Mouse (Mus musculus): Measurements from ENCODE around the gene Grb10. TPM values are rescaled to one million over a fixed set of nuclear protein-coding genes. Genes with fewer than 3 reads are reported as not detected.

Gene Grb10
- polyA plus RNA-seq, 1 experiment from 2014 or later: 45.9 TPM

DNA sequence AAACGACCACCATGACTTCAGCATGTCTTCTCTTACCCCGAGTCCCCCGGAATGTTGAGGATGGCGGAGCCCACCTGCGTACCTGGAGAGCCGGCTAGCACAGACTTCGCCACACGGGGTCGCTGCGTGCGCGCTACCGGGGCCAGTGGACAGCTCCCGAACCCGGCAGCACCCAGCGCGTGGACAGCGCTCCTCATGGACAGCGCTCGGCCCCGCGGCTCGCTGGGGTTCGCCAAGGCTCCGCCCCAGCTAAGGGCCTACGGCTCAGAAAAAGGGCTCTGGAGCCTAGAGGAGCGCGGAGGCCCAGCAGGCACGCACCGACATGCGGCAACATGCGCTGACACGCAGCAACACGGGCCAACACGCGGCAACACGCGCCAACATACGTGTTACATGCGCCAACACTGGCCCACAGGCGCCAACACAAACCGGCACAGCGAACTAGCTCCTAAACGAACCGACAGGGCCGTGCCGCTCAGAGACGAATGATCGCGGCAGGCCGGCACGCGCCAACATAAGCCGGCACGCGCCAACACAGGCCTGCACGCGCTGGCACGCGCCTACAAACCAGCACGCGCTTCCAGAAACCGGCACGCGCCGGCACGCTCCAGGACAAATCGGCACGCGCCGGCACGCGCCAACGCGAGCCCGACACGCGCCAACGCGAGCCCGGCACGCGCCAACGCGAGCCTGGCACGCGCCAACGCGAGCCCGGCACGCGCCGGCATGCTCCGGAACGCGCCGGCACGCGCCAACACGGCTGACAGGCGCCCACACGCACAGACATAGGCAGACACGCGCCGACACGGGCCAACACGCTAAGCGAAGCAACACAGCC is 12.5 kb downstream of the Grb10 start:
- no peaks in the 10 kb centered on the region; the same call in 1 of the 2 replicates for H3K36me3 ChIP-seq (ENCODE audit: control insufficient read depth, insufficient read depth)
- H3K9me3 ChIP-seq (ENCODE audit: control insufficient read depth): peaks cover 7% of the 10 kb centered on the region; the same call in 1 of the 2 replicates
- ATAC-seq: peak; percentile 93
- H3K4me1 ChIP-seq (replicated peaks; ENCODE audit: control insufficient read depth, insufficient read depth, low read length): no peaks in the 10 kb centered on the region
- peak overlapping the region; percentile 26 for H3K4me3 ChIP-seq (ENCODE audit: low read depth, low read length)
- TF ChIP-seq CTCF (IDR thresholded peaks at IDR 0.05; ENCODE audit: low read depth): peak; percentile 84
- no peak overlapping the region for H3K27ac ChIP-seq (ENCODE audit: low read depth, low read length)
- peak overlapping the region; percentile 56 for H3K4me2 ChIP-seq (replicated peaks; ENCODE audit: low read depth)
- 51% methylated on average over 108 of the region's 108 CpGs for WGBS
- no peak overlapping the region for H3K9ac ChIP-seq (ENCODE audit: low read depth, low read length)
- H3K27me3 ChIP-seq (replicated peaks; ENCODE audit: control insufficient read depth, insufficient read depth, low read length): peaks cover 71% of the 10 kb centered on the region

DNA sequence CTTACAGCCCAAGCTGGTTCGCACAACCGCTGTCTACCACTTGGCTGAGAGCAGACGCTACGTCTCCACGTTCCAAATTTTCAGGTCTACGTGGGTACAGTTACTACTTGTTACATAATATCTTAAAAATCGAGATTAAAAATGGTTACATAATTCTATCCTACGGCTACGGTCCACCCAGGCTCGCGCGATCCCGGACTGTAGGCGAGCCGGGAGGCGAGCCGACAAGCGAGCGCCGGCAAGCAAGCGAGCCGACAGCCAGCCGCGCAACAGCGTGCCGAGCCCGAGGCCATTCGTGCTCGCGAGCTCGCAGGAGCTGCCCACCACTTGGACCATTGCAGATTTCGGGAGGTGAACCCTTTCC is 13.1 kb downstream of the Grb10 start:
- Histone ChIP-seq H3K4me2 (replicated peaks; ENCODE audit: low read depth) (peak overlapping the region; percentile 56; the same call in 1 of the 2 replicates), H3K9me3 (ENCODE audit: control insufficient read depth) (peaks cover 7% of the 10 kb centered on the region; the same call in 1 of the 2 replicates), H3K9ac (ENCODE audit: low read depth, low read length) (no peak overlapping the region), H3K27ac (ENCODE audit: low read depth, low read length) (no peak overlapping the region), H3K4me1 (replicated peaks; ENCODE audit: control insufficient read depth, insufficient read depth, low read length) (no peaks in the 10 kb centered on the region), H3K36me3 (ENCODE audit: control insufficient read depth, insufficient read depth) (no peaks in the 10 kb centered on the region; the same call in 1 of the 2 replicates), H3K4me3 (ENCODE audit: low read depth, low read length) (no peak overlapping the region), H3K27me3 (replicated peaks; ENCODE audit: control insufficient read depth, insufficient read depth, low read length) (peaks cover 65% of the 10 kb centered on the region)
- WGBS: 67% methylated on average over 32 of the region's 32 CpGs
- ATAC-seq: peak; percentile 48; the same call in 1 of the 2 replicates
- TF ChIP-seq CTCF (IDR thresholded peaks at IDR 0.05; ENCODE audit: low read depth): no peak

DNA sequence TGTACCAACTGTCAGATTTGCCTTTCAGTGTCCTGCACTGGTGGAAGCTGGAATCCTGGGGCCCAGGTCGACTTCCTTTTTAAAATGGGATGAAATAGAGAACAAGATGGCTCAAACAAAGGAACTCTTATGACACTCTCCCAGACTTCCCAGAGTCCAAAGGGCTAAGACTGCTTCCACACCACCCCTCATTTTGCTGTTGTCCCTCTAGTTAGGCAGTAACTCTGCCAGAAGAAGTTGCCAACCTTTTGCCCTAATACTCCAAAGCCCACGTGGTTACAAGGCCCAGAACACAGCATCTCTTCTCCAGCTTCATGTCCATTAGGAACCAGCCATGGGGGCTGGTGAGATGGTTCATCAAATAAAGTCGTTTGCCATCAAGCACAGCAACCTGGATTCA is 15.4 kb downstream of the Grb10 start:
- H3K9me3 ChIP-seq (ENCODE audit: control insufficient read depth): peaks cover 7% of the 10 kb centered on the region; the same call in 1 of the 2 replicates
- no peak overlapping the region for H3K27ac ChIP-seq (ENCODE audit: low read depth, low read length)
- H3K9ac ChIP-seq (ENCODE audit: low read depth, low read length): no peak overlapping the region
- no peaks in the 10 kb centered on the region; the same call in 1 of the 2 replicates for H3K36me3 ChIP-seq (ENCODE audit: control insufficient read depth, insufficient read depth)
- no peaks in the 10 kb centered on the region for H3K4me1 ChIP-seq (replicated peaks; ENCODE audit: control insufficient read depth, insufficient read depth, low read length)
- H3K4me2 ChIP-seq (replicated peaks; ENCODE audit: low read depth): no peak overlapping the region
- H3K4me3 ChIP-seq (ENCODE audit: low read depth, low read length): no peak overlapping the region
- peaks cover 58% of the 10 kb centered on the region for H3K27me3 ChIP-seq (replicated peaks; ENCODE audit: control insufficient read depth, insufficient read depth, low read length)
- TF ChIP-seq CTCF (IDR thresholded peaks at IDR 0.05; ENCODE audit: low read depth): no peak
- no peak for ATAC-seq
- WGBS: 41% methylated on average over 3 of the region's 3 CpGs

DNA sequence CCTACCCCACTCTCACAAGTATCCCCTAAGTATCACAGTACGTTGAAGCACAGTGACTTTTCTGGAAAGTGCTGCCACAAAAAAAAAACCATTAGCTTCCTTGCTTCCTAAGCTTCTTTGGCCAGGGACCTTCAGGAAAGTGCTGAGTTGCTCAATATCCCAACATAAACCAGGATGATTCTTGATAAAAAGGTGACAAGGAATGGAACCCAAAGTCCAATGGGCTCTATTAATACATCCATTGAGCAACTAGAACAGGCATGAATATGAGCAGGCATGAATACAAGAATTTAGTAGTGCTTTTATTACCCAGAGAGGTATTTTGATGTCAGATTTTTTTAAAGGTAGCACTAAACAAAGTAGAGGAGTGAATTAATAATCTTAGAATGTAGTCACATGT is 18.8 kb downstream of the Grb10 start:
- Histone ChIP-seq H3K27me3 (replicated peaks; ENCODE audit: control insufficient read depth, insufficient read depth, low read length) (peaks cover 34% of the 10 kb centered on the region), H3K4me2 (replicated peaks; ENCODE audit: low read depth) (no peak overlapping the region), H3K36me3 (ENCODE audit: control insufficient read depth, insufficient read depth) (no peaks in the 10 kb centered on the region), H3K9ac (ENCODE audit: low read depth, low read length) (no peak overlapping the region), H3K27ac (ENCODE audit: low read depth, low read length) (no peak overlapping the region), H3K4me1 (replicated peaks; ENCODE audit: control insufficient read depth, insufficient read depth, low read length) (no peaks in the 10 kb centered on the region), H3K4me3 (ENCODE audit: low read depth, low read length) (no peak overlapping the region), H3K9me3 (ENCODE audit: control insufficient read depth) (no peaks in the 10 kb centered on the region)
- no peak for TF ChIP-seq CTCF (IDR thresholded peaks at IDR 0.05; ENCODE audit: low read depth)
- peak; percentile 57; the same call in 1 of the 2 replicates for ATAC-seq
- 69% methylated on average over 1 of the region's 1 CpGs for WGBS

DNA sequence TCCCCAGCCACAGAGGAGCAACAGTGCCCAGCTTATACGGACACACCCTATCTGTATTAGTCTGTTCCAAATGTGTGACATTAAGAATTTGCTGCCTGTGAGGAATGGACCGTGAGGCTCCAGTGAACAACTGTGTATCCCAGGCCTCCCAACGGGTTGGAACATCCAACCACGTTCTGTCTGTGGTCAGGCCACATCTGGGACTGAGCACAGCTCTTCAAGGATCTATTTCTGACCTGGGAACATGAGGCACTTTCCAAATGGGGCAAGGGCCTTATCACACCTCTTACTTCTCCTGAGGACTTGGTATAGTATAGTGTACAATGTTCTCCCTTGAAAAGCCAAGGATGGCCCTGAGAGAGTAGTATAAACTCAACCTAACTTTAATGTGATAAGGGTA is 19.9 kb downstream of the Grb10 start:
- 85% methylated on average over 4 of the region's 4 CpGs for WGBS
- no peaks in the 10 kb centered on the region for H3K36me3 ChIP-seq (ENCODE audit: control insufficient read depth, insufficient read depth)

DNA sequence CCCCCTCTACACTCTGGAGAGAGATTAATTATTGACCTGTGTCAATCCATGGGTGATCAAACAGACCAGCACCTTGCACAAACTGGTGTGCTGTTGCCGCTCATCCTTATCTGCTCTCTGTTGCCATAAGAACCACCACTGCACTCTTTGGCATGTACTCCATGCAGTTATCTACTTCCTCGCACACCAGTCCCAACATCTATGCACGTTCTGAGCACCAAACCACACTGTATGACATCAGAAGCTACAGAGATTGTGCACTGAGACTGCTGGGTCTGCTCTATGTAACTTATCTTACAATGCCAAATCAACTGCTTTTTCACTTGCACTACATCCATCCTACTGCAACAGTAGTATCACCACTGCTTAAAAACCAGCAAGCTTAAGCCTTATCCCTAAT is 28.4 kb downstream of the Grb10 start:
- Histone ChIP-seq H3K27me3 (replicated peaks; ENCODE audit: control insufficient read depth, insufficient read depth, low read length) (no peaks in the 10 kb centered on the region), H3K36me3 (ENCODE audit: control insufficient read depth, insufficient read depth) (no peaks in the 10 kb centered on the region), H3K27ac (ENCODE audit: low read depth, low read length) (no peak overlapping the region), H3K4me1 (replicated peaks; ENCODE audit: control insufficient read depth, insufficient read depth, low read length) (no peaks in the 10 kb centered on the region), H3K9ac (ENCODE audit: low read depth, low read length) (no peak overlapping the region), H3K9me3 (ENCODE audit: control insufficient read depth) (peaks cover 6% of the 10 kb centered on the region; the same call in 1 of the 2 replicates), H3K4me3 (ENCODE audit: low read depth, low read length) (no peak overlapping the region), H3K4me2 (replicated peaks; ENCODE audit: low read depth) (no peak overlapping the region)
- no peak for ATAC-seq
- TF ChIP-seq CTCF (IDR thresholded peaks at IDR 0.05; ENCODE audit: low read depth): no peak
- WGBS: 44% methylated on average over 3 of the region's 3 CpGs

More for the DNA sequence above, 19.9 kb downstream of the Grb10 start:
- no peak overlapping the region for H3K9ac ChIP-seq (ENCODE audit: low read depth, low read length)
- no peak for ATAC-seq
- no peak for TF ChIP-seq CTCF (IDR thresholded peaks at IDR 0.05; ENCODE audit: low read depth)
- no peak overlapping the region for H3K4me2 ChIP-seq (replicated peaks; ENCODE audit: low read depth)
- peaks cover 25% of the 10 kb centered on the region for H3K27me3 ChIP-seq (replicated peaks; ENCODE audit: control insufficient read depth, insufficient read depth, low read length)
- H3K4me1 ChIP-seq (replicated peaks; ENCODE audit: control insufficient read depth, insufficient read depth, low read length): no peaks in the 10 kb centered on the region
- H3K4me3 ChIP-seq (ENCODE audit: low read depth, low read length): no peak overlapping the region
- no peak overlapping the region for H3K27ac ChIP-seq (ENCODE audit: low read depth, low read length)
- H3K9me3 ChIP-seq (ENCODE audit: control insufficient read depth): no peaks in the 10 kb centered on the region

All from intestine, postnatal 0 days (tissue).